Mouse (Mus musculus) T-helper 2 cell (primary cell): ENCODE measurements around the gene Gltp.

Experiments used
- in situ Hi-C: fragments of 300-600 bp; cut with MboI, MseI; formaldehyde crosslinking; loops from one replicate; pipeline ENCODE4 v1.15.1; 2025; ENCODE audit warnings: high pct_unique_total_duplicates

The Gltp gene

GRCm38 (mm10) chr5:114661029-114661428 lies 29.8 kb downstream of the Gltp start:
- in situ Hi-C loops, result no loop called here

GRCm38 (mm10) chr5:114658255-114658654 lies 32.5 kb downstream of the Gltp start, which contains the start of gene Trpv4:
TSS of gene Trpv4 (minus strand) at chr5:114658421.
- in situ Hi-C loops, result no loop called here

- in situ Hi-C loops, result no loop called here
Observed at GRCm38 (mm10) chr5:114657426-114657825, 33.4 kb downstream of the Gltp start.

- in situ Hi-C loops, result no loop called here
Observed at GRCm38 (mm10) chr5:114656305-114656704, 34.5 kb downstream of the Gltp start.

- in situ Hi-C loops, result no loop called here
Observed at GRCm38 (mm10) chr5:114655721-114656120, 35.1 kb downstream of the Gltp start.

GRCm38 (mm10) chr5:114653656-114654437 lies 36.9 kb downstream of the Gltp start:
- in situ Hi-C loops, result no loop called here

GRCm38 (mm10) chr5:114651449-114651848 lies 39.3 kb downstream of the Gltp start:
- in situ Hi-C loops, result no loop called here

GRCm38 (mm10) chr5:114651002-114651401 lies 39.8 kb downstream of the Gltp start:
- in situ Hi-C loops, result no loop called here

- in situ Hi-C loops, result no loop called here
Observed at GRCm38 (mm10) chr5:114648728-114649311, 42.0 kb downstream of the Gltp start.

GRCm38 (mm10) chr5:114647211-114647974 lies 43.4 kb downstream of the Gltp start:
- in situ Hi-C loops, result no loop called here

GRCm38 (mm10) chr5:114645916-114646315 lies 44.9 kb downstream of the Gltp start:
- in situ Hi-C loops, result no loop called here

GRCm38 (mm10) chr5:114644918-114645317 lies 45.9 kb downstream of the Gltp start:
- in situ Hi-C loops, result no loop called here

- in situ Hi-C loops, result no loop called here
Observed at GRCm38 (mm10) chr5:114640809-114641208, 50.0 kb downstream of the Gltp start.

GRCm38 (mm10) chr5:114639645-114639957 lies 51.2 kb downstream of the Gltp start:
- in situ Hi-C loops, result no loop called here

- in situ Hi-C loops, result no loop called here
Observed at GRCm38 (mm10) chr5:114638769-114639644, 51.8 kb downstream of the Gltp start.

- in situ Hi-C loops, result no loop called here
Observed at GRCm38 (mm10) chr5:114636091-114636490, 54.7 kb downstream of the Gltp start.

GRCm38 (mm10) chr5:114631336-114631735 lies 59.4 kb downstream of the Gltp start:
- in situ Hi-C loops, result no loop called here

GRCm38 (mm10) chr5:114625590-114625989 lies 65.2 kb downstream of the Gltp start:
- in situ Hi-C loops, result no loop called here

- in situ Hi-C loops, result no loop called here
Observed at GRCm38 (mm10) chr5:114620305-114620704, 70.5 kb downstream of the Gltp start.
